Comparison of ENCODE assay signal across 8 mouse cellular contexts in genomic region chr7:27487740-27488268, GRCm38 (mm10). TPM values are rescaled to one million over a fixed set of nuclear protein-coding genes. Genes with fewer than 3 reads are reported as not detected.
DNase-seq lines count a peak whose midpoint lies in the region; ATAC-seq lines count a peak whose summit lies in the region.

No protein-coding gene starts in this region.

- H3K27me3 ChIP-seq in forebrain, embryonic 11.5 days (ENCODE audit: control insufficient read depth, insufficient read depth, low read length), result no peaks in the 10 kb centered on the region
- H3K27me3 ChIP-seq in hindbrain, embryonic 13.5 days, result peaks cover 17% of the 10 kb centered on the region
- H3K27me3 ChIP-seq in limb, embryonic 12.5 days, result no peaks in the 10 kb centered on the region
- H3K27me3 ChIP-seq in midbrain, embryonic 14.5 days (ENCODE audit: control insufficient read depth, insufficient read depth, low read length), result no peaks in the 10 kb centered on the region; the same call in 1 of the 2 replicates

- no peaks in the 10 kb centered on the region for H3K9me3 ChIP-seq in forebrain, embryonic 11.5 days (ENCODE audit: control insufficient read depth, low read length)
- no peaks in the 10 kb centered on the region for H3K9me3 ChIP-seq in hindbrain, embryonic 13.5 days
- H3K9me3 ChIP-seq in limb, embryonic 12.5 days, result no peaks in the 10 kb centered on the region
- no peaks in the 10 kb centered on the region for H3K9me3 ChIP-seq in midbrain, embryonic 14.5 days (ENCODE audit: control insufficient read depth, low read length)

- peak; percentile 61 for DNase-seq in layer of hippocampus, adult 11-12 months (ENCODE audit: low spot score)
- DNase-seq in layer of hippocampus, adult 9-10 months (ENCODE audit: low spot score), result no peak
- peak; percentile 86 to 93 for DNase-seq in adrenal gland, postnatal 36 days
- DNase-seq in forebrain, embryonic 11.5 days (ENCODE audit: low spot score), result peak; percentile 64
- DNase-seq in midbrain, embryonic 14.5 days, result peak; percentile 13
- peak; percentile 49 for DNase-seq in thymus, postnatal 0 days (ENCODE audit: low spot score)

- 0 out of 2 replicates have a peak overlapping the region, but pooled peaks have one; percentile 32 for H3K27ac ChIP-seq in forebrain, embryonic 11.5 days (ENCODE audit: low read depth, low read length)
- peak overlapping the region; percentile 94 for H3K27ac ChIP-seq in hindbrain, embryonic 13.5 days
- H3K27ac ChIP-seq in limb, embryonic 12.5 days, result peak overlapping the region; percentile 98
- H3K27ac ChIP-seq in midbrain, embryonic 14.5 days (replicated peaks; ENCODE audit: low read depth, low read length), result peak overlapping the region; percentile 89; the same call in 1 of the 2 replicates

- H3K4me3 ChIP-seq in forebrain, embryonic 11.5 days (ENCODE audit: low read depth, low read length), result peak overlapping the region; percentile 77
- H3K4me3 ChIP-seq in hindbrain, embryonic 13.5 days, result peak overlapping the region; percentile 70
- H3K4me3 ChIP-seq in limb, embryonic 12.5 days (replicated peaks), result peak overlapping the region; percentile 76
- H3K4me3 ChIP-seq in midbrain, embryonic 14.5 days (replicated peaks; ENCODE audit: low read depth, low read length), result peak overlapping the region; percentile 61

- no peak for ATAC-seq in forebrain, embryonic 11.5 days (replicated peaks; ENCODE audit: low FRiP score)
- no peak for ATAC-seq in hindbrain, embryonic 13.5 days (ENCODE audit: low FRiP score)
- no peak; the same call in 1 of the 2 replicates for ATAC-seq in limb, embryonic 12.5 days (ENCODE audit: insufficient number of reproducible peaks, insufficient read depth, low FRiP score, low TSS enrichment, low read depth)
- ATAC-seq in midbrain, embryonic 14.5 days (ENCODE audit: low FRiP score, low TSS enrichment), result no peak

- H3K9ac ChIP-seq in forebrain, embryonic 11.5 days (ENCODE audit: low read length), result peak overlapping the region; percentile 78
- H3K9ac ChIP-seq in hindbrain, embryonic 13.5 days, result peak overlapping the region; percentile 77
- H3K9ac ChIP-seq in limb, embryonic 12.5 days (replicated peaks), result peak overlapping the region; percentile 90
- H3K9ac ChIP-seq in midbrain, embryonic 14.5 days (replicated peaks; ENCODE audit: low read length), result peak overlapping the region; percentile 67; the same call in 1 of the 2 replicates

- 3% methylated on average over 13 of the region's 13 CpGs for WGBS in forebrain, embryonic 11.5 days
- 3% methylated on average over 13 of the region's 13 CpGs for WGBS in hindbrain, embryonic 13.5 days
- 2% methylated on average over 13 of the region's 13 CpGs for WGBS in limb, embryonic 12.5 days
- WGBS in midbrain, embryonic 14.5 days, result 3% methylated on average over 13 of the region's 13 CpGs

- peak overlapping the region; percentile 68 for H3K4me2 ChIP-seq in forebrain, embryonic 11.5 days (ENCODE audit: low read depth, low read length, severe bottlenecking)
- peak overlapping the region; percentile 61 for H3K4me2 ChIP-seq in hindbrain, embryonic 13.5 days
- H3K4me2 ChIP-seq in limb, embryonic 12.5 days, result peak overlapping the region; percentile 74
- peak overlapping the region; percentile 54 for H3K4me2 ChIP-seq in midbrain, embryonic 14.5 days (ENCODE audit: low read length)

- no peaks in the 10 kb centered on the region for H3K36me3 ChIP-seq in forebrain, embryonic 11.5 days (ENCODE audit: control insufficient read depth, insufficient read depth, low read length)
- no peaks in the 10 kb centered on the region for H3K36me3 ChIP-seq in hindbrain, embryonic 13.5 days
- H3K36me3 ChIP-seq in limb, embryonic 12.5 days, result peaks cover 10% of the 10 kb centered on the region
- H3K36me3 ChIP-seq in midbrain, embryonic 14.5 days (ENCODE audit: control insufficient read depth, insufficient read depth, low read length), result no peaks in the 10 kb centered on the region

- peaks cover 11% of the 10 kb centered on the region; the same call in 1 of the 2 replicates for H3K4me1 ChIP-seq in forebrain, embryonic 11.5 days (replicated peaks; ENCODE audit: control insufficient read depth, insufficient read depth, low read length)
- peaks cover 26% of the 10 kb centered on the region for H3K4me1 ChIP-seq in hindbrain, embryonic 13.5 days (replicated peaks)
- peaks cover 46% of the 10 kb centered on the region for H3K4me1 ChIP-seq in limb, embryonic 12.5 days (replicated peaks)
- H3K4me1 ChIP-seq in midbrain, embryonic 14.5 days (ENCODE audit: control insufficient read depth, insufficient read depth, low read length), result 0 out of 2 replicates have a peak, but pooled peaks cover 5% of the 10 kb centered on the region

RNA-seq across cellular contexts. Expression of gene Sertad1, which starts 1.1 kb away (rescaled TPM):
- 10 to 100 TPM; 30.0 to 38.4 TPM for total RNA-seq in adrenal gland, postnatal 36 days (2021)
- 16.3 and 18.2 TPM in 2 replicates for polyA plus RNA-seq in forebrain, embryonic 11.5 days (2014; fragmentation: Nextera tagmentation; extraction: Ambion mirVana)
- 10.7 and 11.8 TPM in 2 replicates for polyA plus RNA-seq in hindbrain, embryonic 13.5 days (2015; fragmentation: Nextera tagmentation; extraction: Ambion mirVana)
- 29.4 and 30.4 TPM in 2 replicates for polyA plus RNA-seq in limb, embryonic 12.5 days (2016; fragmentation: Nextera tagmentation; extraction: Ambion mirVana)
- 6.0 and 7.5 TPM in 2 replicates for polyA plus RNA-seq in midbrain, embryonic 14.5 days (2014; fragmentation: Nextera tagmentation; extraction: Ambion mirVana)
- 33.5 and 35.1 TPM in 2 replicates for polyA plus RNA-seq in thymus, postnatal 0 days (2015; fragmentation: Nextera tagmentation; extraction: Ambion mirVana)

RNA-seq across cellular contexts. Expression of gene Prx, which starts 11.3 kb away (rescaled TPM):
- 1 to 10 TPM; 2.1 to 3.2 TPM for total RNA-seq in adrenal gland, postnatal 36 days (2021)
- 1.2 and 1.3 TPM in 2 replicates for polyA plus RNA-seq in forebrain, embryonic 11.5 days (2014; fragmentation: Nextera tagmentation; extraction: Ambion mirVana)
- polyA plus RNA-seq in hindbrain, embryonic 13.5 days (2015; fragmentation: Nextera tagmentation; extraction: Ambion mirVana), result 1.4 and 1.5 TPM in 2 replicates
- 5.6 and 6.1 TPM in 2 replicates for polyA plus RNA-seq in limb, embryonic 12.5 days (2016; fragmentation: Nextera tagmentation; extraction: Ambion mirVana)
- polyA plus RNA-seq in midbrain, embryonic 14.5 days (2014; fragmentation: Nextera tagmentation; extraction: Ambion mirVana), result 0.77 and 0.97 TPM in 2 replicates
- 1.1 and 1.2 TPM in 2 replicates for polyA plus RNA-seq in thymus, postnatal 0 days (2015; fragmentation: Nextera tagmentation; extraction: Ambion mirVana)

RNA-seq across cellular contexts. Expression of gene Sertad3, which starts 14.2 kb away (rescaled TPM):
- total RNA-seq in adrenal gland, postnatal 36 days (2021), result 10 to 100 TPM; 15.9 to 16.3 TPM
- polyA plus RNA-seq in forebrain, embryonic 11.5 days (2014; fragmentation: Nextera tagmentation; extraction: Ambion mirVana), result 23.0 and 23.4 TPM in 2 replicates
- polyA plus RNA-seq in hindbrain, embryonic 13.5 days (2015; fragmentation: Nextera tagmentation; extraction: Ambion mirVana), result 13.0 and 13.4 TPM in 2 replicates
- 29.4 and 30.3 TPM in 2 replicates for polyA plus RNA-seq in limb, embryonic 12.5 days (2016; fragmentation: Nextera tagmentation; extraction: Ambion mirVana)
- polyA plus RNA-seq in midbrain, embryonic 14.5 days (2014; fragmentation: Nextera tagmentation; extraction: Ambion mirVana), result 6.6 and 9.8 TPM in 2 replicates
- 29.0 and 31.0 TPM in 2 replicates for polyA plus RNA-seq in thymus, postnatal 0 days (2015; fragmentation: Nextera tagmentation; extraction: Ambion mirVana)

RNA-seq across cellular contexts. Expression of gene Hipk4, which starts 35.3 kb away (rescaled TPM):
- under 1 TPM; 0.23 to 0.26 TPM for total RNA-seq in adrenal gland, postnatal 36 days (2021)
- 0.52 and 0.93 TPM in 2 replicates for polyA plus RNA-seq in forebrain, embryonic 11.5 days (2014; fragmentation: Nextera tagmentation; extraction: Ambion mirVana)
- 0.77 and 0.79 TPM in 2 replicates for polyA plus RNA-seq in hindbrain, embryonic 13.5 days (2015; fragmentation: Nextera tagmentation; extraction: Ambion mirVana)
- polyA plus RNA-seq in limb, embryonic 12.5 days (2016; fragmentation: Nextera tagmentation; extraction: Ambion mirVana), result 0.60 and 0.97 TPM in 2 replicates
- 0.43 and 0.78 TPM in 2 replicates for polyA plus RNA-seq in midbrain, embryonic 14.5 days (2014; fragmentation: Nextera tagmentation; extraction: Ambion mirVana)
- 0.12 and 0.14 TPM in 2 replicates for polyA plus RNA-seq in thymus, postnatal 0 days (2015; fragmentation: Nextera tagmentation; extraction: Ambion mirVana)

RNA-seq across cellular contexts. Expression of gene Blvrb, which starts 40.0 kb away (rescaled TPM):
- total RNA-seq in adrenal gland, postnatal 36 days (2021), result 10 to 100 TPM; 42.4 to 45.6 TPM
- 34.4 and 38.0 TPM in 2 replicates for polyA plus RNA-seq in forebrain, embryonic 11.5 days (2014; fragmentation: Nextera tagmentation; extraction: Ambion mirVana)
- 18.7 and 19.3 TPM in 2 replicates for polyA plus RNA-seq in hindbrain, embryonic 13.5 days (2015; fragmentation: Nextera tagmentation; extraction: Ambion mirVana)
- polyA plus RNA-seq in limb, embryonic 12.5 days (2016; fragmentation: Nextera tagmentation; extraction: Ambion mirVana), result 34.1 and 38.8 TPM in 2 replicates
- 8.9 and 17.3 TPM in 2 replicates for polyA plus RNA-seq in midbrain, embryonic 14.5 days (2014; fragmentation: Nextera tagmentation; extraction: Ambion mirVana)
- polyA plus RNA-seq in thymus, postnatal 0 days (2015; fragmentation: Nextera tagmentation; extraction: Ambion mirVana), result 26.0 and 27.6 TPM in 2 replicates

Comparison
In these comparisons a context has a peak if more than half of its experiments do, and no peak if none do; other contexts are left out.
1. H3K27ac ChIP-seq: peak in every context shown above with its lines; median percentile 98 in limb, embryonic 12.5 days; 94 in hindbrain, embryonic 13.5 days; 89 in midbrain, embryonic 14.5 days; 32 in forebrain, embryonic 11.5 days.